ENCODE assay signal across 8 mouse cellular contexts in the genomic region with DNA sequence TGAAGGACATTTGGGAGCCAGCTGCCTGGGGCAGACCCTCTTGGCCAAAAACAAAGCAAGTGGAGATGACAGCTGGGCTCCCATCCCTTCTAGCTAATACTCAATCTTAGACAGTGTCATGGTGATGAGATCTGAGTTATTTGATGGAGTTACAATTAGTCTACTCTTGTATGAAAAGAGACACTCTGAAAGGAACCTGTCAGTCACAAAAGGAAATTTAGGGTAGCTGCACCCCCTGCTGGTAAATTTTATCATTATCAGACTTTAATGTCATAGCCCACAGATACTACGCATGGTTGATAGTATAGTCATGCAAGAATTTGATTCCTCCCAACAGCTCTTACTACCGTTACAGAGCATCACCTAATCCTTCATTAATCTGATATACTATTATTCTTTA.
A peak's percentile ranks its signal among the peaks of the same experiment; 100 is the strongest.
DNase-seq lines count a peak whose midpoint lies in the region; ATAC-seq and TF ChIP-seq lines count a peak whose summit lies in the region.

No protein-coding gene starts in this region.

- no peak for TF ChIP-seq POLR2A in thymus, adult 2 months (IDR thresholded peaks at IDR 0.05; ENCODE audit: control insufficient read depth, extremely low read depth, insufficient read depth, low read length, poor library complexity)

- H3K36me3 ChIP-seq in heart, postnatal 0 days (replicated peaks; ENCODE audit: control insufficient read depth, insufficient read depth, low read length) = no peaks in the 10 kb centered on the region
- no peaks in the 10 kb centered on the region for H3K36me3 ChIP-seq in heart, embryonic 12.5 days
- H3K36me3 ChIP-seq in thymus, adult 2 months (ENCODE audit: control insufficient read depth, insufficient read depth, low read length) = no peaks in the 10 kb centered on the region
- no peaks in the 10 kb centered on the region for H3K36me3 ChIP-seq in embryonic facial prominence, embryonic 14.5 days (ENCODE audit: control insufficient read depth, insufficient read depth, low read length)

- DNase-seq in heart, postnatal 0 days (ENCODE audit: low spot score) = peak; percentile 31
- DNase-seq in thymus, adult 2 months = peak; percentile 20
- DNase-seq in thymus, adult 18-20 months = no peak
- peak; percentile 41 for DNase-seq in embryonic facial prominence, embryonic 14.5 days (ENCODE audit: low spot score)
- DNase-seq in layer of hippocampus, adult 9-11 months = peak; percentile 43
- DNase-seq in cerebellum, adult 9-10 months = no peak

- no peaks in the 10 kb centered on the region for H3K4me1 ChIP-seq in heart, postnatal 0 days (ENCODE audit: control insufficient read depth, insufficient read depth)
- no peaks in the 10 kb centered on the region for H3K4me1 ChIP-seq in heart, embryonic 12.5 days (replicated peaks)
- no peaks in the 10 kb centered on the region for H3K4me1 ChIP-seq in thymus, adult 2 months (replicated peaks; ENCODE audit: control insufficient read depth, insufficient read depth, low read length)
- H3K4me1 ChIP-seq in embryonic facial prominence, embryonic 14.5 days (ENCODE audit: control insufficient read depth, insufficient read depth, low read length) = no peaks in the 10 kb centered on the region

- no peaks in the 10 kb centered on the region for H3K9me3 ChIP-seq in heart, postnatal 0 days (replicated peaks; ENCODE audit: control insufficient read depth, low read length)
- H3K9me3 ChIP-seq in heart, embryonic 12.5 days (replicated peaks) = no peaks in the 10 kb centered on the region
- no peaks in the 10 kb centered on the region for H3K9me3 ChIP-seq in embryonic facial prominence, embryonic 14.5 days (ENCODE audit: control insufficient read depth, low read length)

- no peak for TF ChIP-seq EP300 in heart, postnatal 0 days (IDR thresholded peaks at IDR 0.05; ENCODE audit: low read depth)

- no peak overlapping the region for H3K4me3 ChIP-seq in heart, postnatal 0 days (ENCODE audit: low read depth, low read length)
- no peak overlapping the region for H3K4me3 ChIP-seq in heart, embryonic 12.5 days
- H3K4me3 ChIP-seq in thymus, adult 2 months (ENCODE audit: control insufficient read depth, insufficient read depth, low read length) = no peak overlapping the region
- no peak overlapping the region for H3K4me3 ChIP-seq in embryonic facial prominence, embryonic 14.5 days (ENCODE audit: low read depth, low read length)

- no peak overlapping the region for H3K27ac ChIP-seq in heart, postnatal 0 days (ENCODE audit: low read depth)
- H3K27ac ChIP-seq in heart, embryonic 12.5 days (ENCODE audit: poor library complexity, severe bottlenecking) = no peak overlapping the region
- no peak overlapping the region for H3K27ac ChIP-seq in thymus, adult 2 months (ENCODE audit: control insufficient read depth, insufficient read depth, low read length)
- H3K27ac ChIP-seq in embryonic facial prominence, embryonic 14.5 days (replicated peaks; ENCODE audit: low read depth, low read length) = no peak overlapping the region

- no peak for ATAC-seq in heart, postnatal 0 days (ENCODE audit: insufficient read depth, low read depth)
- no peak for ATAC-seq in heart, embryonic 12.5 days (ENCODE audit: insufficient number of reproducible peaks, low FRiP score)
- ATAC-seq in embryonic facial prominence, embryonic 14.5 days (ENCODE audit: low read depth) = peak; percentile 65
- ATAC-seq in monocyte, adult 5-6 weeks (replicated peaks; ENCODE audit: insufficient number of reproducible peaks, low FRiP score, low TSS enrichment, poor library complexity, severe bottlenecking) = no peak

- TF ChIP-seq CTCF in heart, postnatal 0 days (IDR thresholded peaks at IDR 0.05; ENCODE audit: low read depth) = peak; percentile 44
- TF ChIP-seq CTCF in thymus, adult 2 months (IDR thresholded peaks at IDR 0.05; ENCODE audit: borderline replicate concordance, control insufficient read depth, extremely low read depth, insufficient read depth, low read length, poor library complexity) = no peak

- no peak overlapping the region for H3K4me2 ChIP-seq in heart, postnatal 0 days (ENCODE audit: low read depth, low read length)
- H3K4me2 ChIP-seq in heart, embryonic 12.5 days = no peak overlapping the region
- no peak overlapping the region for H3K4me2 ChIP-seq in embryonic facial prominence, embryonic 14.5 days (ENCODE audit: low read depth, low read length)

- H3K9ac ChIP-seq in heart, postnatal 0 days (replicated peaks; ENCODE audit: low read depth, low read length) = no peak overlapping the region
- H3K9ac ChIP-seq in heart, embryonic 12.5 days = no peak overlapping the region
- no peak overlapping the region for H3K9ac ChIP-seq in embryonic facial prominence, embryonic 14.5 days (ENCODE audit: low read depth, low read length)

- no peaks in the 10 kb centered on the region for H3K27me3 ChIP-seq in heart, postnatal 0 days (ENCODE audit: control insufficient read depth, insufficient read depth, low read length)
- no peaks in the 10 kb centered on the region for H3K27me3 ChIP-seq in heart, embryonic 12.5 days (replicated peaks)
- no peaks in the 10 kb centered on the region for H3K27me3 ChIP-seq in thymus, adult 2 months (ENCODE audit: control insufficient read depth, insufficient read depth, low read length)
- H3K27me3 ChIP-seq in embryonic facial prominence, embryonic 14.5 days (replicated peaks; ENCODE audit: control insufficient read depth, insufficient read depth, low read length) = no peaks in the 10 kb centered on the region

- WGBS in heart, postnatal 0 days = 53% methylated on average over 2 of the region's 2 CpGs
- WGBS in heart, embryonic 12.5 days = 68% methylated on average over 2 of the region's 2 CpGs
- WGBS in thymus, adult 2 months = 67% methylated on average over 2 of the region's 2 CpGs
- WGBS in embryonic facial prominence, embryonic 14.5 days = 50% methylated on average over 2 of the region's 2 CpGs

Comparison
In these comparisons a context has a peak if more than half of its experiments do, and no peak if none do; other contexts are left out.
1. DNase-seq: peak in heart, postnatal 0 days (single experiment), thymus, adult 2 months (single experiment), embryonic facial prominence, embryonic 14.5 days (single experiment) and layer of hippocampus, adult 9-11 months (single experiment); none in thymus, adult 18-20 months (0 of 2) and cerebellum, adult 9-10 months (single experiment).